Mouse (Mus musculus) mouse embryonic stem cell (cell line): ENCODE results near the gene Mipep.

Experiments
- in situ Hi-C, 2 experiments: fragments of 300-500 bp; cut with MboI; formaldehyde crosslinking; loops; 1 replicate in 1 of 2; 3 replicates in 1 of 2; pipeline ENCODE4 v1.14.3; 2019 to 2020; ENCODE audit warnings: low sequenced_read_pairs in 2 of 2, low pct_unique_long_range_greater_than_20kb in 1 of 2, mixed read lengths in 1 of 2; ENCODE audit not compliant: unreplicated experiment in 1 of 2

The Mipep gene

GRCm38 (mm10) chr14:60906421-60907374 lies 122.3 kb downstream of the Mipep start:
- in situ Hi-C loops, result no loop called here

- in situ Hi-C loops, result no loop called here
Measured at GRCm38 (mm10) chr14:60909351-60909750, 125.0 kb downstream of the Mipep start.

DNA sequence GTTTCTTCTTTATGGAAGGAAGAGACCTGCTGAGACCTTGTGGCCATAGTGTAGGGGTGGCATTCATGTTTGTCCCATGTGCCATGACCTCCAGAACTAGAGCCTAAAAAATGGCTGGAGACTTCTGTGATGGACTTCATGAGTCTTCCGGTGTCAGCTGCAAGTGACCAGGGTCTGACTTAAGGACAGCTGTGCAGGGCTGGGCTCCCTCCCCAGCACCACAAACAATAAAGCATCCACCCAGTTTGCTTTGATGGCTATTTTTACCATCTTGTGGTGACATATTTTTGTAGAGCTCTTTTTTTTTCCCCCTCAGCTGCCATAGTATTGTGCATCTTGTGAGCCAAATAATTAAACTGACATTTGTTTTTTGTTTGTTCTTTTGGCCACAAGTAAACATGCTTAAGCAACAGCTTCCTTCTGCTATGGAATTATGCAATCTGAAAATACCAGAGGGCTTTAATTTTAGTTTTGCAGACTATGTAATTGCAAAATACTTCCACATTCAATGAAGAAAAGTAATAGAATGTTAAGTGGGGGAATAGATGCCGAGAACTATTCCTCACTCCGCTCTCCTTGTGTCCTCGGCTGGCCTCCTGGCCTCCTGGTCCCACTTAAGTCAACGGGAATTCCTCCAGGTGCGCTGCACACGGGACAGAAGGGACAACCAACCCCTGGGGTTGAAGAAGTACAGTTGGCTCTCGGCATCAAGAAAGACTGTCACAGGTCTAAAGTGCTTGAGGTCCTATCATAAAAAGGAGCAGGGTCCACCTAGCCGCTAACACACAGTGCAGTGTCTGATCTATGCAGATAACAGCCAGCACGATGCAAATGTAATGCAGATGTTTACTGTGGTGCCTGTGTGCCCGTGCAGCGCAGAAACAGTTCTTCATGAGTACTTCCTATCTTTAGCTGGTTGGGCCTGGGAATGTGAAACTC lies 126.4 kb downstream of the Mipep start:
- in situ Hi-C loops, result no loop called here

DNA sequence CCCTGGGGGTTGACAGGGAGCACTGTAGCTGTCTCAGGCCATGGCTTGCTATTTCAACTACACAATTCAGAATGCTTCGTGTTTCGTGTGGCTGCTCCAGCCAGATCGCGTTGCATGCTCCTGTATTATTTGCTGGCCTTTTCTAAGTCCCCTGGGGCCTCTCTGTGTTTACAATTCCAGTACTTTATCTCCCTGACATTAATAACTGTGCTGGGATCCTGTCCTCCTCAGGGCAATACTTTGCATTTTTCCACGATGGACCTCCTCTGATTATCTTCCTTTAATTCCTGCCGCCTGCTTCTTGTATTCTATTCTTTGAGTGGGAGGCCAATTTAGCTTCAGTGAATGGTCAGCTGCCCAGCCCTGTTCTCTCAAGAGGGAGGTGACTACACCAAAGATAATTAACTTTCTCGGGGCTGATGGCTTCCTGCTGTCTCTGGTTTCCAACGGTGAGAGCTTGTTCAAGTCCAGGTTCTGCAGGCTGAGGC lies 128.7 kb downstream of the Mipep start:
- in situ Hi-C loops, result no loop called here

DNA sequence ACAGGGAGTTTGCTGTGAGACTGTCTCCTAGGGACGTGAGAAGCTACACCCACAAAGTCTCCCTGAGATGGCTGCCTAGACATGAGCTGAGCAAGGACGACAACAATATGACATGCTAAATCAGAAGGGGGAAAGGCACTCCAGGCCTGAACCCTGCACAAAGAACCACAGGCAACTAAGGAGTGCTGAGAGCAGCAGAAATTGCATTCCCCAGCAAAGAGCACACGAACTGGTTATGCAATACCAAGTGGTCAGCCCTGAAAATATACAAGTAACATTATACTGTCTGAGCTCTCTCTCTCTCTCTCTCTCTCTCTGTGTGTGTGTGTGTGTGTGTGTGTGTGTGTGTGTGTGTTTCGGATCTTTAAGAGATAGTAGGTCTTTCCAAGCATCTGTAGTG lies 132.3 kb downstream of the Mipep start:
- in situ Hi-C loops, result no loop called here

DNA sequence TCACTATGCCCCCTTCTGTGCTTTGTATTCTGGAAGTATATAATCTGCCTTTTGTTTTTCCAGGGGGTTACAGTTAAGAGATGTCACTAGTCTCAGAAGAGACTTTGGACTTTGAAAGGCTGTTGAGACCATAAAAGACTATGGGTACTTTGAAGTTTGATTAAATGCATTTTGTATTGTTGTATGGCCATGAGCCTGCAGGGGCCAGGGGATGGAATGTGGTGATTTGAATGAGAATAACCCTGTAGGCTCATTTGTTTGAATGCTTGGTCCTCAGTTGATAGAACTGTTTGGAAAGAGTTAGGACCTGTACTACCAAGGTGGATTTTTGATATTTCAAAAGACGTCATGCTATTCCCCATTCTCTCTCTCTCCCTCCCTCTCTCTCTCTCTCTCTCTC lies 141.6 kb downstream of the Mipep start:
- in situ Hi-C loops, result no loop called here

DNA sequence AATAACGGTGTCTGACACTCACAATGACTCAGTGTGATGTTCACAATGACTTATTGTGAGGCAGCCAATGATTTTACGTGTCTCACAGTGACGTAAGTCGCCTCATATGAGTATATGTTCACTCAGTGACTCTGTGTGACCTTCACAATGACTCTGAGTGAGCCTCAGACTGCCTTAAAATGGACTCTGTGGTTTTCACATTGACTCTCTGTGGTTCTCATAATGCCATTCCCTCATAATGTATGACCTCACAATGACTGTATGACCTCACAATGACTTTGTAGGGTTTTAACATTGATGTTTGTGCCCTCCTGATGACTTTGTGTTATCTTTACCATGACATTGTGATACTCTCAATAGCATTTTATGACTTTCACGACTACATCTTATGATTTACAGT lies 151.3 kb downstream of the Mipep start:
- in situ Hi-C loops, result no loop called here

DNA sequence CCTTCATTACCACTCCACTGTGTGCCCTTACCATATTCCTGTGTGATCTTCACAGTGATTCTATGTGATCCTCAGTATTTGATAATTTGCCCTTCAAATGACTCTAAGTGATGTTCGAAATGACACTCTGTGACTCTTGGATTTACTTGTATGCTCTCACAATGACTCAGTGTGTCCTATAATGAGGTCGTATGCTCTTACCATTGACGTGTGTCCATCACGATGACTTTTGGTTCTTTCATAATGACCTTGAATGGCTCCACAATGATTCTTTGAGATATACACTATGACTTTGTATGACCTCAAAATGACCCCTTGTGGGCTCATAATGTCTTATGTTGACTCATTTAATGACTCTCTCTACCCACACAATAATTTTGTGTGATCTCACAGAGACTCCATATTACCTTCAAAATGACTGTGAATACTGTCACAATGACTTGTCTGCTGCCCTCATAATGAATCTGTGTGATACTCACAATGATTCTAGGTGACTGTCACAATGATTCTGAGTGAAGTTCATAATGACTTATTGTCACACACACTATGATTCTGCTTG lies 153.2 kb downstream of the Mipep start:
- in situ Hi-C loops, result no loop called here
